Comparison of ENCODE assay signal across 9 mouse cellular contexts in genomic region chr19:26465228-26465627, GRCm38 (mm10).
DNase-seq lines count a peak whose midpoint lies in the region; ATAC-seq and TF ChIP-seq lines count a peak whose summit lies in the region.
"Had no signal": no experiment of that assay in that cellular context is flagged by ENCODE, and none has a peak within 500 bp of the region (broad histone marks: within the 10 kb centered on the region; RNA-seq: fewer than 3 reads in every experiment).

No protein-coding gene starts in this region.

- H3K4me1 ChIP-seq in heart, adult 2 months (ENCODE audit: control insufficient read depth, insufficient read depth, low read length): no peaks in the 10 kb centered on the region
- H3K4me1 ChIP-seq in heart, embryonic 12.5 days (replicated peaks): 0 out of 2 replicates have a peak, but pooled peaks cover 2% of the 10 kb centered on the region
- H3K4me1 ChIP-seq in midbrain, postnatal 0 days (ENCODE audit: insufficient read depth, low read length): no peaks in the 10 kb centered on the region

- no peaks in the 10 kb centered on the region for H3K79me2 ChIP-seq in heart, adult 2 months (replicated peaks; ENCODE audit: control insufficient read depth, insufficient read depth, low read length)

- 35% methylated on average over 2 of the region's 2 CpGs for WGBS in heart, adult 2 months
- 38% methylated on average over 2 of the region's 2 CpGs for WGBS in heart, embryonic 12.5 days
- WGBS in midbrain, postnatal 0 days: 57% methylated on average over 2 of the region's 2 CpGs

- H3K9ac ChIP-seq in heart, adult 2 months (ENCODE audit: low read depth, low read length): no peak overlapping the region
- H3K9ac ChIP-seq in heart, embryonic 12.5 days: no peak overlapping the region
- H3K9ac ChIP-seq in midbrain, postnatal 0 days (replicated peaks; ENCODE audit: low read length, poor library complexity, severe bottlenecking): no peak overlapping the region

- H3K4me3 ChIP-seq in heart, adult 2 months: no peak overlapping the region
- H3K4me3 ChIP-seq in heart, embryonic 12.5 days: no peak overlapping the region
- no peak overlapping the region for H3K4me3 ChIP-seq in midbrain, postnatal 0 days (ENCODE audit: low read depth, low read length)
- H3K4me3 ChIP-seq: myocyte had no signal

- no peak for TF ChIP-seq POLR2A in heart, adult 2 months (IDR thresholded peaks at IDR 0.05; ENCODE audit: insufficient read depth, low read depth, low read length)

- TF ChIP-seq EP300 in heart, adult 2 months (IDR thresholded peaks at IDR 0.05; ENCODE audit: insufficient read depth, low read depth, low read length): no peak

- H3K27ac ChIP-seq in heart, adult 2 months: no peak overlapping the region
- H3K27ac ChIP-seq in heart, embryonic 12.5 days (ENCODE audit: poor library complexity, severe bottlenecking): no peak overlapping the region
- no peak overlapping the region for H3K27ac ChIP-seq in midbrain, postnatal 0 days (ENCODE audit: low read depth, low read length)

- no peaks in the 10 kb centered on the region for H3K27me3 ChIP-seq in heart, adult 2 months (ENCODE audit: control insufficient read depth, insufficient read depth, low read length)
- no peaks in the 10 kb centered on the region for H3K27me3 ChIP-seq in heart, embryonic 12.5 days (replicated peaks)
- H3K27me3 ChIP-seq in midbrain, postnatal 0 days (ENCODE audit: insufficient read depth, low read length): no peaks in the 10 kb centered on the region

- no peak for ATAC-seq in heart, embryonic 12.5 days (ENCODE audit: insufficient number of reproducible peaks, low FRiP score)
- ATAC-seq in midbrain, postnatal 0 days (ENCODE audit: low FRiP score): 0 out of 2 replicates have a peak, but pooled peaks have one; percentile 49

- DNase-seq in heart, adult 2 months: no peak
- peak; percentile 1 for DNase-seq in lung, postnatal 14 days
- no peak for DNase-seq in lung, adult 18-20 months
- DNase-seq in cerebellum, postnatal 14 days: peak; percentile 73 to 82
- DNase-seq in midbrain, postnatal 0 days (ENCODE audit: low spot score): peak; percentile 70
- no peak for DNase-seq in testis, postnatal 10 days (ENCODE audit: low spot score)
- no peak for DNase-seq in ovary, postnatal 10 days (ENCODE audit: low spot score)

- H3K4me2 ChIP-seq in heart, embryonic 12.5 days: no peak overlapping the region
- H3K4me2 ChIP-seq in midbrain, postnatal 0 days (ENCODE audit: low read depth, low read length, poor library complexity, severe bottlenecking): no peak overlapping the region

- H3K9me3 ChIP-seq in heart, embryonic 12.5 days (replicated peaks): no peaks in the 10 kb centered on the region
- no peaks in the 10 kb centered on the region for H3K9me3 ChIP-seq in midbrain, postnatal 0 days (ENCODE audit: low read length)

- H3K36me3 ChIP-seq in heart, adult 2 months (ENCODE audit: control insufficient read depth, insufficient read depth, low read length): no peaks in the 10 kb centered on the region
- no peaks in the 10 kb centered on the region for H3K36me3 ChIP-seq in heart, embryonic 12.5 days
- no peaks in the 10 kb centered on the region for H3K36me3 ChIP-seq in midbrain, postnatal 0 days (ENCODE audit: insufficient read depth, low read length)

- intact Hi-C loops in heart, adult 2 months (cut with DNase I): no loop called here

- peak; percentile 45 for TF ChIP-seq CTCF in heart, adult 2 months (IDR thresholded peaks at IDR 0.05)
- peak; percentile 75 for TF ChIP-seq CTCF in midbrain, postnatal 0 days (IDR thresholded peaks at IDR 0.05)

Comparison
In these comparisons a context has a peak if more than half of its experiments do, and no peak if none do; other contexts are left out.
1. DNase-seq: peak in lung, postnatal 14 days (single experiment), cerebellum, postnatal 14 days (2 of 2) and midbrain, postnatal 0 days (single experiment); none in heart, adult 2 months (0 of 2), lung, adult 18-20 months (0 of 2), testis, postnatal 10 days (single experiment) and ovary, postnatal 10 days (single experiment).